In genomic region chr12:65036892-65037545, GRCm38 (mm10) we compare ENCODE assay signal across 8 mouse cellular contexts. TPM values are rescaled to one million over a fixed set of nuclear protein-coding genes. Genes with fewer than 3 reads are reported as not detected.
DNase-seq lines count a peak whose midpoint lies in the region; ATAC-seq lines count a peak whose summit lies in the region.

No protein-coding gene starts in this region.

- no peak overlapping the region; the same call in 1 of the 2 replicates for H3K27ac ChIP-seq in embryonic facial prominence, embryonic 11.5 days (replicated peaks; ENCODE audit: low read depth, low read length)
- H3K27ac ChIP-seq in intestine, embryonic 15.5 days = no peak overlapping the region

- no peaks in the 10 kb centered on the region for H3K4me1 ChIP-seq in embryonic facial prominence, embryonic 11.5 days (ENCODE audit: control insufficient read depth, insufficient read depth, low read length)
- H3K4me1 ChIP-seq in intestine, embryonic 15.5 days (replicated peaks) = peaks cover 8% of the 10 kb centered on the region; the same call in 1 of the 2 replicates

- no peak for ATAC-seq in embryonic facial prominence, embryonic 11.5 days (replicated peaks; ENCODE audit: insufficient number of reproducible peaks, low FRiP score, low TSS enrichment, low read depth)
- ATAC-seq in intestine, embryonic 15.5 days = peak; percentile 24

- 21% methylated on average over 18 of the region's 18 CpGs for WGBS in embryonic facial prominence, embryonic 11.5 days
- WGBS in intestine, embryonic 15.5 days = 11% methylated on average over 18 of the region's 18 CpGs

- H3K4me3 ChIP-seq in embryonic facial prominence, embryonic 11.5 days (ENCODE audit: low read depth, low read length) = peak overlapping the region; percentile 91
- H3K4me3 ChIP-seq in intestine, embryonic 15.5 days (replicated peaks) = peak overlapping the region; percentile 90

- H3K9me3 ChIP-seq in embryonic facial prominence, embryonic 11.5 days (replicated peaks; ENCODE audit: control insufficient read depth, low read length) = no peaks in the 10 kb centered on the region
- no peaks in the 10 kb centered on the region for H3K9me3 ChIP-seq in intestine, embryonic 15.5 days

- peak overlapping the region; percentile 94 for H3K9ac ChIP-seq in embryonic facial prominence, embryonic 11.5 days (replicated peaks; ENCODE audit: low read length)
- peak overlapping the region; percentile 95 for H3K9ac ChIP-seq in intestine, embryonic 15.5 days

- H3K36me3 ChIP-seq in embryonic facial prominence, embryonic 11.5 days (replicated peaks; ENCODE audit: control insufficient read depth, insufficient read depth, low read depth, low read length) = no peaks in the 10 kb centered on the region
- H3K36me3 ChIP-seq in intestine, embryonic 15.5 days = no peaks in the 10 kb centered on the region

- DNase-seq in cerebellum, postnatal 14 days = peak; percentile 7
- no peak for DNase-seq in cerebellum, postnatal 4 days (ENCODE audit: low spot score in 2 of 2)
- peak; percentile 47 for DNase-seq in A20 (ENCODE audit: low read depth, low spot score)
- DNase-seq in embryonic facial prominence, embryonic 11.5 days (ENCODE audit: low spot score) = peak; percentile 14
- DNase-seq in naive thymus-derived CD4-positive, alpha-beta T cell, adult 2 months (ENCODE audit: low read depth) = peak; percentile 32
- no peak for DNase-seq in right cerebral cortex, postnatal 25 days
- no peak for DNase-seq in lung, adult 18-20 months

- H3K27me3 ChIP-seq in embryonic facial prominence, embryonic 11.5 days (ENCODE audit: control insufficient read depth, insufficient read depth, low read length) = no peaks in the 10 kb centered on the region
- H3K27me3 ChIP-seq in intestine, embryonic 15.5 days (replicated peaks) = no peaks in the 10 kb centered on the region

- H3K4me2 ChIP-seq in embryonic facial prominence, embryonic 11.5 days (ENCODE audit: low read depth, low read length) = peak overlapping the region; percentile 47
- peak overlapping the region; percentile 60 for H3K4me2 ChIP-seq in intestine, embryonic 15.5 days (replicated peaks)

RNA-seq across cellular contexts. Expression of gene Prpf39, which starts 0.9 kb away (rescaled TPM):
- 67.2 and 77.9 TPM in 2 replicates for polyA plus RNA-seq in embryonic facial prominence, embryonic 11.5 days (2014; fragmentation: Nextera tagmentation; extraction: Ambion mirVana)
- 40.4 and 48.1 TPM in 2 replicates for polyA plus RNA-seq in intestine, embryonic 15.5 days (2015; fragmentation: Nextera tagmentation; extraction: Ambion mirVana)

RNA-seq across cellular contexts. Expression of gene Fkbp3, which starts 36.8 kb away (rescaled TPM):
- polyA plus RNA-seq in embryonic facial prominence, embryonic 11.5 days (2014; fragmentation: Nextera tagmentation; extraction: Ambion mirVana) = 689 and 760 TPM in 2 replicates
- 340 and 409 TPM in 2 replicates for polyA plus RNA-seq in intestine, embryonic 15.5 days (2015; fragmentation: Nextera tagmentation; extraction: Ambion mirVana)

RNA-seq across cellular contexts. Expression of gene Fancm, which starts 38.4 kb away (rescaled TPM):
- 14.4 and 14.8 TPM in 2 replicates for polyA plus RNA-seq in embryonic facial prominence, embryonic 11.5 days (2014; fragmentation: Nextera tagmentation; extraction: Ambion mirVana)
- polyA plus RNA-seq in intestine, embryonic 15.5 days (2015; fragmentation: Nextera tagmentation; extraction: Ambion mirVana) = 6.7 and 8.2 TPM in 2 replicates

Comparison
In these comparisons a context has a peak if more than half of its experiments do, and no peak if none do; other contexts are left out.
1. DNase-seq: peak in cerebellum, postnatal 14 days (2 of 2), A20 (single experiment), embryonic facial prominence, embryonic 11.5 days (single experiment) and naive thymus-derived CD4-positive, alpha-beta T cell, adult 2 months (single experiment); none in cerebellum, postnatal 4 days (0 of 2), right cerebral cortex, postnatal 25 days (single experiment) and lung, adult 18-20 months (0 of 2).